Mouse (Mus musculus) gastrocnemius, adult 18-20 months (tissue): Measurements from ENCODE around the gene Arhgap5. TPM values are rescaled to one million over a fixed set of nuclear protein-coding genes. Genes with fewer than 3 reads are reported as not detected.

Experiments
- DNase-seq: peaks from one replicate; pipeline ENCODE4 v3.0.0; 2021; ENCODE audit warnings: low spot score
- long read RNA-seq, 2 experiments: library from polyadenylated mRNA; stranded (forward); transcript quantifications; one replicate each; pipeline ENCODE4 v2.0.0; 2021
- total RNA-seq, 2 experiments: library from RNA; stranded (reverse); gene quantifications; 2 replicates each; pipeline ENCODE4 v1.2.3; 2021

Gene Arhgap5
- total RNA-seq: 10 to 100 TPM; 44.3 to 50.2 TPM
- long read RNA-seq, experiment 1, full-length matches to known transcripts: 2 of 16 reads
- long read RNA-seq, experiment 1, partial matches to known transcripts: 1 of 16 reads
- long read RNA-seq, experiment 1, other reads (novel, unspliced or antisense): 13 of 16 reads
- long read RNA-seq, experiment 2, partial matches to known transcripts: 3 of 13 reads
- long read RNA-seq, experiment 2, other reads (novel, unspliced or antisense): 9 of 13 reads

GRCm38 (mm10) chr12:52503456-52504320 is at the start of gene Arhgap5:
Gene Arhgap5, plus strand, starts transcription at chr12:52503972.
- DNase-seq: peak; percentile 96

GRCm38 (mm10) chr12:52464593-52464992 is 39.2 kb upstream of the Arhgap5 start:
- no peak for DNase-seq

GRCm38 (mm10) chr12:52471621-52472020 is 32.2 kb upstream of the Arhgap5 start:
- no peak for DNase-seq

- no peak for DNase-seq
Measured at GRCm38 (mm10) chr12:52473988-52474968, 29.5 kb upstream of the Arhgap5 start.

GRCm38 (mm10) chr12:52476036-52476435 is 27.7 kb upstream of the Arhgap5 start:
- no peak for DNase-seq

GRCm38 (mm10) chr12:52478611-52479010 is 25.2 kb upstream of the Arhgap5 start:
- DNase-seq: no peak

- DNase-seq: no peak
Measured at GRCm38 (mm10) chr12:52479323-52479722, 24.4 kb upstream of the Arhgap5 start.

GRCm38 (mm10) chr12:52480851-52481250 is 22.9 kb upstream of the Arhgap5 start:
- DNase-seq: no peak

GRCm38 (mm10) chr12:52481969-52482550 is 21.7 kb upstream of the Arhgap5 start:
- no peak for DNase-seq

GRCm38 (mm10) chr12:52483219-52483618 is 20.6 kb upstream of the Arhgap5 start:
- no peak for DNase-seq

GRCm38 (mm10) chr12:52488266-52488975 is 15.4 kb upstream of the Arhgap5 start:
- no peak for DNase-seq

GRCm38 (mm10) chr12:52493281-52493681 is 10.5 kb upstream of the Arhgap5 start:
- DNase-seq: no peak

- DNase-seq: no peak
Measured at GRCm38 (mm10) chr12:52497209-52497608, 6.6 kb upstream of the Arhgap5 start.

GRCm38 (mm10) chr12:52500915-52501833 is 2.6 kb upstream of the Arhgap5 start:
- peak; percentile 52 for DNase-seq

GRCm38 (mm10) chr12:52502161-52502560 is 1.6 kb upstream of the Arhgap5 start:
- no peak for DNase-seq

- no peak for DNase-seq
Measured at GRCm38 (mm10) chr12:52503131-52503455, 679 bp upstream of the Arhgap5 start.

GRCm38 (mm10) chr12:52504331-52505181 is 784 bp downstream of the Arhgap5 start:
- DNase-seq: peak; percentile 34

- DNase-seq: peak; percentile 9
Measured at GRCm38 (mm10) chr12:52524699-52525098, 20.9 kb downstream of the Arhgap5 start.

- DNase-seq: no peak
Measured at GRCm38 (mm10) chr12:52525486-52525885, 21.7 kb downstream of the Arhgap5 start.
